Mouse (Mus musculus): ENCODE measurements around the gene Ss18l1.
A peak's percentile ranks its signal among the peaks of the same experiment; 100 is the strongest.

Ss18l1 gene

DNA sequence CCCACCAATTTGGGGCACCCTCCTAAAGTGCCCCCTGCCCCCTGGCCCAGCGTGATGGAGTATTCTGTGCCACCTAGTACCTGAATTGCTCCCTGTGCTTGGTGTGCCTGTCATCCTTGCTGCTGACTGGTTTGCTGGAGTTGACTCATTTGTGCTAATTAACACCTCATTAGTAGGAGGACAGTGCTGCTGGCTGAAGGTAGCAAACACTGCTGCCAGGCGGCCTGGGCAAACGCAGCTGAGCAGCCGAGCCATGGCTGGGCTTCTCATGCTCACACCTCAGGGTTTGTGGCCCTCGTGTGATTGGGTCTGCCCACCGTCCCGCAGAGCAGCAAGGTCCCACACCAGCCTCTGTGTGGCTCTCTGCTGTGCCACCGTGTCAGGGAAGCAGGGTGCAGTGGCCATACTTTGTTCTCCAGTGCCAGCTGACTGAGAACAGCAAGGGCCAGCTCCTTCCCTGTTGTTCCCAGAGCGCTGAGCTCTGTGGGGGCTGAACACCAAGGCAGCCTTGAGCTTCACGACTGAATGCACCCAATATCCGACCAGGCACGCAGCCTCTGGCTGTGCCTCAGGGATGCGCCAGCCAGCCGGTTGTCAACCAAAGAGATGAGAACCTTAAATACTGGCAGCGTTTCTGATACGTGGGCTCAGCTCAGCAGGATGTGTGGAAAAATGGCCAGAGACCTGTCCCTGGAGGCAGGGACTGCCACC, 43.8 kb downstream of the Ss18l1 start:
- peak; percentile 61 for DNase-seq (ENCODE audit: low read depth, low spot score)

GRCm38 (mm10) chr2:180086637-180087027, 44.3 kb downstream of the Ss18l1 start:
- DNase-seq (ENCODE audit: low read depth, low spot score), result no peak

GRCm38 (mm10) chr2:180087472-180087871, 45.2 kb downstream of the Ss18l1 start:
- DNase-seq (ENCODE audit: low read depth, low spot score), result no peak

DNA sequence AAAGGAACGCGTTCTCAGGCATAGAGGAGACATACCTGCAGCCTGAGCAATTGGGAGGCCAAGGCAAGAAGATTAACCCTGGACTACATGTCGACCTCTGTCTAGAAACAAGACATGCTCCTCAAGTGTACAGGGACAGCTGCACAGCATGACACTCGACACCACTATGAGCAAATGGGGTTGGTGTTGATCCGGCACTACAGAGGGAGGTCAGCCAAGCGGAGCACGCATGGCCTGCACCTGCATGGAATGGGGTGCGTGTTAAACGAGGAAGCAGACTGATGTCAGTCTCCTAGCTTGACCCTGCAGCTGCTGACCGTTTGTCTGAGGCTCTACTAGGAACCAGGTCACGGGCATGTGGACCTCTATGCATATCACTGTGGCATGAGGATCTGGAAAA, 48.0 kb downstream of the Ss18l1 start:
- no peak for DNase-seq (ENCODE audit: low read depth, low spot score)

DNA sequence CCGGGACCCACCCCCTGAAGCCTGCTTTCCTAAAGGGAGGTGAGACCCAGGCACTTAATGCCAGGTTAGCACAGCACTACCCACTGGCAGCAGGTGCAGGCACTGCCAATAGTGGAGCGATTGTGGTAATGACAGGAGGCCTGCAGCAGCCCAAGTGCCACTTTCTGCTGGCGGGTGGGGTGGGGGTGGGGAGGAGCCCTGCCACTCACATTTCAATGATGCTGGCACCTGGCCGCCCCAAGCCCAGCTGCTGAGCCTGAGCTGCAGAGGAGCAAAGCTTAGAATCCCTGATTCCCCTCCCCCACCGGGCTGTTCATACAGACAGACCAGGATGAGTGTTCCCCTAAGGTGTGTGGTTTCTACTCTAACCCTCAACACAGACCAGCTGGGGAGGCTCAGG, 53.4 kb downstream of the Ss18l1 start:
- DNase-seq (ENCODE audit: low read depth, low spot score), result no peak

- DNase-seq (ENCODE audit: low read depth, low spot score), result no peak
These were observed 55.3 kb downstream of the Ss18l1 start for GRCm38 (mm10) chr2:180097585-180097984.

GRCm38 (mm10) chr2:180098167-180098566, 55.9 kb downstream of the Ss18l1 start:
- DNase-seq (ENCODE audit: low read depth, low spot score), result peak; percentile 51

- peak; percentile 61 for DNase-seq (ENCODE audit: low read depth, low spot score)
These were observed 57.2 kb downstream of the Ss18l1 start for GRCm38 (mm10) chr2:180099529-180099928.

DNA sequence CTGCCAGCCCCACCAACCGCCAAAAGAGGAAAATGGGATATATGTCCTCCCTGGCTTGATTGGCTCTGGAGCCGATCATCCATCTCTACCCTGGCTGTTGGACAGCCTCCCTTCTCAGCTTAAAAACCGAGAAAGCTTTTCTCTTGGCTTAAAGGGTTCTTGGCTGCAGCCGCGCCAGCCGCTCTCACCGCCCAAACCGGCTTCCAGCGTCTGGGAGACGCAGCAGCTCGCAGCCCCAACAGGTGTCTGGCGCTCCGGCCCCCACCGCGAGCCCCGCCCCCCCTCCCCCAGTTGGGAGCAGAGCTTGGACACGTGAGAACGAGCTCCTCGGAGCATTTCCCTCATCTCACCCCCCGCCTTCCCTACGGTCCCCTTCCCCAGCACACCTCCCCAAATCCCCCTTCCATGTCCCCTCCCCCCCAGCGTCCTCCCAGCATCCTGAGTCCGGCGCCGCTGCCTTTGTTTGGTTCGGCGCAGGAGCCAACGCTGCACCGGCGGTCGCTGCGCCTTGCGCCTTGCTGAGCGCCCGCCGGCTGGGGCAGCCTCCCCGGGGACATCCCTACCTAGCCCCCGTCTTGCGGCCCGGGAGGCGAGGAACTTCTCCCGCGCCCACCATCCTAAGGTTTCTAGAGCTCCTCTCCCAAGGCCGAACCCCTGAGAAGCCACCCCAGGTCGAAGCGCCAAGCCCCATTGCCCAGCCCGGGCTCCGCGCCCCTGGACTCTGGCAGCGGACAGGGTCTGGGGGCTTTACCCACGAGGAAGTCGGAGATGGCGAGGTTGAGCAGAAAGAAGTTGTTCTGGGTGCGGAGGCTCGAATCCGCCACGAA, 61.1 kb downstream of the Ss18l1 start:
- DNase-seq (ENCODE audit: low read depth, low spot score), result peak; percentile 61

GRCm38 (mm10) chr2:180103978-180104658, 61.8 kb downstream of the Ss18l1 start, which contains the start of gene Hrh3:
Hrh3 (minus strand) TSS chr2:180104488.
- peak; percentile 76 for DNase-seq (ENCODE audit: low read depth, low spot score)

- no peak for DNase-seq (ENCODE audit: low read depth, low spot score)
These were observed 62.5 kb downstream of the Ss18l1 start for GRCm38 (mm10) chr2:180104659-180105377.

DNA sequence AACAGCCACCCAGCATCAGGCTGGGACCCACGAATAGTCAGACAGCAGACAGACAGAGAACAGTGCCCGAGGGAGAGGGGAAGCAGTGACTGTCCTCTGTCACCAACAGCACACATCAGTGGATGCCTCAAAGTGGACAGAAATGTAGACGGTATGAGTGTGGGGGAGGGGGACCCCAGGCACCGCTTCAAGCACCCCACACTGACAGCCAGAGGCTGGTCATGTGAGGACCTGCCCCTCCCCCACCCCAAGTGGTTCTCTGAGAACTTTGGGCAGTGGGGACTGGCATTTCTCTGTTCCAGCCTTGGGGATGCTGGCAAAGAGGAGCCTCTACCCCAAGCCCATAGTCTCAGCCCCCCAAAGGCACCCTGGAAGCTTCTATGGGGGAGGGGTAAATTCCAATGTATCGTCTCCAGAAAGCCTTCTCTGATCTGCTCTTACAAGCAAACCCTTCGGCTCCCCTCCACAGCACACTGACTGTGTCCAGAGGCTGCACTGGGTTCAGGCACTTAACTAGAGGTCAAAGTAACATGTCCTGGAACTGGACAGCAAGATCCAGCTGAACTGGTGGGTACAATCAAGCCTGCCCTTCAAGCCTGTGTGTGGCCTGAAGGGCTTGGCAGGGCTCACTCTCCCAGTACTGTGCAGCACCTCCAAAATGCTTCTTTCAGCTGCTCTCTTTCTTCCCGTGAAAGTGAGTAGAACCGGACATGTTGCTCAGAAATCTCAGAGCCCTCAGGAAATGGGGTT, 63.3 kb downstream of the Ss18l1 start:
- DNase-seq (ENCODE audit: low read depth, low spot score), result no peak

- no peak for DNase-seq (ENCODE audit: low read depth, low spot score)
These were observed 64.8 kb downstream of the Ss18l1 start for GRCm38 (mm10) chr2:180107081-180107480.

DNA sequence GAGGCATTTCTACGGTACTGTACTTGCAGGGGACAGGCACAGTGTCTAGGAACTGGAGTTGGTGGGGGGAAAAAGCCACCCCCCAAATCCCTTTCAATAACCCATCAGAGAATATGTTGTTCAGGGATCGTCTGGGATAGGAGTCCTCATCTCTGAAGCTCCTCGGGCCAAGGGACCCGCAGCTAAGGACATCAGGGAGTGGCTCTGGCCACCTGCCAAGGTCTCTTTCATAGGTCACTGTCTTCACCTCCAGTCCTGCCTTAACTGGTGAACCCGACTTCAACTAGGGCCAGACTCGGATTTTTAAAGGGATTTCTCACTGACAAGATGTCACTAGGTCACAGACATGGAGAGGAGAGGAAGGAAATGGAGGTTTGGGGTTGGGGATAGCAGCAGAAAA, 66.0 kb downstream of the Ss18l1 start:
- no peak for DNase-seq (ENCODE audit: low read depth, low spot score)

- peak; percentile 92 for DNase-seq (ENCODE audit: low read depth, low spot score)
These were observed 71.9 kb downstream of the Ss18l1 start for GRCm38 (mm10) chr2:180113909-180114890.

GRCm38 (mm10) chr2:180115279-180115678, 73.0 kb downstream of the Ss18l1 start:
- peak; percentile 81 for DNase-seq (ENCODE audit: low read depth, low spot score)

GRCm38 (mm10) chr2:180116081-180116493, 73.8 kb downstream of the Ss18l1 start:
- DNase-seq (ENCODE audit: low read depth, low spot score), result peak; percentile 69

- no peak for DNase-seq (ENCODE audit: low read depth, low spot score)
These were observed 74.6 kb downstream of the Ss18l1 start for GRCm38 (mm10) chr2:180116741-180117484.
